ENCODE assay signal across 19 mouse cellular contexts in the genomic region with DNA sequence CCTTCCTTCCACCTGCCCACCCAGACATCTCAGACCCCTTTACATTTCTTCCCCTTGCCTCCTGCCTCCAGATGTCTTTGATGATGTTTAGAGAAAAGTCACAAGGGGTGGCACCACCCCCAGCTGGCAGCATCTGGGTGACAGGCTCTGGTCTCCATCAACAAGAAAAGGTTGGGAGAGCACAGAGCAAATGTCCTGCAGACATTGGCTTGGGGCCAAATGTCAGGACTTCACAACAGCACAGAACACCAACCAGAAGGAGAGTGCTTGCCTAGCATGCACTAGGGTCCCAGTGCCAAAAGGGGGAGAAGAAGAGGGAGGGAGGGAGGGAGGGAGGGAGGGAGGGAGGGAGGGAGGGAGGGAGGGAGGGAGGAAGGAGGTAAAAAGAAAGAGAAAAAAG.
DNase-seq lines count a peak whose midpoint lies in the region; ATAC-seq and TF ChIP-seq lines count a peak whose summit lies in the region.
"Had no signal": no experiment of that assay in that cellular context is flagged by ENCODE, and none has a peak within 500 bp of the region (broad histone marks: within the 10 kb centered on the region; RNA-seq: fewer than 3 reads in every experiment).

No protein-coding gene starts in this region.

- no peaks in the 10 kb centered on the region for H3K27me3 ChIP-seq in heart, embryonic 13.5 days (replicated peaks)
- H3K27me3 ChIP-seq in kidney, adult 2 months (replicated peaks; ENCODE audit: control insufficient read depth, insufficient read depth, low read length) = no peaks in the 10 kb centered on the region
- no peaks in the 10 kb centered on the region for H3K27me3 ChIP-seq in midbrain, postnatal 0 days (ENCODE audit: insufficient read depth, low read length)
- H3K27me3 ChIP-seq in midbrain, embryonic 13.5 days = no peaks in the 10 kb centered on the region
- H3K27me3 ChIP-seq: embryonic facial prominence, embryonic 15.5 days had no signal

- intact Hi-C loops in heart, postnatal 36 days (cut with DNase I) = no loop called here

- H3K4me3 ChIP-seq in heart, embryonic 13.5 days = no peak overlapping the region
- H3K4me3 ChIP-seq in kidney, adult 2 months (ENCODE audit: insufficient read depth, low read depth, low read length) = no peak overlapping the region
- H3K4me3 ChIP-seq in midbrain, postnatal 0 days (ENCODE audit: low read depth, low read length) = no peak overlapping the region
- H3K4me3 ChIP-seq in midbrain, embryonic 13.5 days (replicated peaks) = no peak overlapping the region
- H3K4me3 ChIP-seq: embryonic facial prominence, embryonic 15.5 days; myocyte had no signal

- H3K9ac ChIP-seq in heart, embryonic 13.5 days = no peak overlapping the region
- no peak overlapping the region for H3K9ac ChIP-seq in midbrain, postnatal 0 days (replicated peaks; ENCODE audit: low read length, poor library complexity, severe bottlenecking)
- no peak overlapping the region for H3K9ac ChIP-seq in midbrain, embryonic 13.5 days (replicated peaks)
- H3K9ac ChIP-seq: embryonic facial prominence, embryonic 15.5 days had no signal

- ATAC-seq in heart, embryonic 13.5 days (ENCODE audit: extremely low read depth, insufficient number of reproducible peaks, low FRiP score, low TSS enrichment) = peak; percentile 69; the same call in 1 of the 2 replicates
- no peak for ATAC-seq in midbrain, postnatal 0 days (ENCODE audit: low FRiP score)
- ATAC-seq in midbrain, embryonic 13.5 days = no peak
- ATAC-seq: forebrain, embryonic 16.5 days had no signal

- no peak for TF ChIP-seq CTCF in kidney, adult 2 months (conservative IDR thresholded peaks at IDR 0.05; ENCODE audit: insufficient read depth, insufficient read length, low read depth, low read length)
- TF ChIP-seq CTCF in midbrain, postnatal 0 days (IDR thresholded peaks at IDR 0.05) = no peak

- no peaks in the 10 kb centered on the region for H3K36me3 ChIP-seq in heart, embryonic 13.5 days
- H3K36me3 ChIP-seq in kidney, adult 2 months (ENCODE audit: control insufficient read depth, insufficient read depth, low read length) = no peaks in the 10 kb centered on the region
- no peaks in the 10 kb centered on the region for H3K36me3 ChIP-seq in midbrain, postnatal 0 days (ENCODE audit: insufficient read depth, low read length)
- no peaks in the 10 kb centered on the region for H3K36me3 ChIP-seq in midbrain, embryonic 13.5 days
- H3K36me3 ChIP-seq: embryonic facial prominence, embryonic 15.5 days had no signal

- peaks cover 15% of the 10 kb centered on the region for H3K4me1 ChIP-seq in heart, embryonic 13.5 days
- no peaks in the 10 kb centered on the region for H3K4me1 ChIP-seq in kidney, adult 2 months (ENCODE audit: control insufficient read depth, insufficient read depth, low read length)
- no peaks in the 10 kb centered on the region for H3K4me1 ChIP-seq in midbrain, postnatal 0 days (ENCODE audit: insufficient read depth, low read length)
- no peaks in the 10 kb centered on the region for H3K4me1 ChIP-seq in midbrain, embryonic 13.5 days (replicated peaks)
- H3K4me1 ChIP-seq: embryonic facial prominence, embryonic 15.5 days had no signal

- TF ChIP-seq POLR2A in kidney, adult 2 months (IDR thresholded peaks at IDR 0.05; ENCODE audit: low read depth, low read length) = no peak

- peak overlapping the region; percentile 48 for H3K27ac ChIP-seq in heart, embryonic 13.5 days (replicated peaks)
- no peak overlapping the region for H3K27ac ChIP-seq in kidney, adult 2 months (ENCODE audit: insufficient read depth, low read depth, low read length)
- no peak overlapping the region for H3K27ac ChIP-seq in midbrain, postnatal 0 days (ENCODE audit: low read depth, low read length)
- no peak overlapping the region for H3K27ac ChIP-seq in midbrain, embryonic 13.5 days
- H3K27ac ChIP-seq: embryonic facial prominence, embryonic 15.5 days had no signal

- no peak for DNase-seq in heart, postnatal 36 days
- peak; percentile 19 for DNase-seq in kidney, postnatal 14 days
- DNase-seq in kidney, adult 2 months = no peak
- peak; percentile 10 for DNase-seq in midbrain, postnatal 0 days (ENCODE audit: low spot score)
- DNase-seq in heart, postnatal 4 days = peak; percentile 35
- DNase-seq in embryo, embryonic 10 days (ENCODE audit: low spot score) = no peak
- DNase-seq: adrenal gland, postnatal 10 days; cerebellum, adult 11 months; embryo, embryonic 11 days; gastrocnemius, postnatal 36 days; lung, adult 18-20 months; midbrain, embryonic 14.5 days; thymus, adult 2 months had no signal

- H3K4me2 ChIP-seq in heart, embryonic 13.5 days = no peak overlapping the region
- H3K4me2 ChIP-seq in midbrain, postnatal 0 days (ENCODE audit: low read depth, low read length, poor library complexity, severe bottlenecking) = no peak overlapping the region
- no peak overlapping the region for H3K4me2 ChIP-seq in midbrain, embryonic 13.5 days (replicated peaks)
- H3K4me2 ChIP-seq: embryonic facial prominence, embryonic 15.5 days; liver, embryonic 11.5 days had no signal

- no peaks in the 10 kb centered on the region for H3K9me3 ChIP-seq in heart, embryonic 13.5 days
- H3K9me3 ChIP-seq in midbrain, postnatal 0 days (ENCODE audit: low read length) = no peaks in the 10 kb centered on the region
- no peaks in the 10 kb centered on the region for H3K9me3 ChIP-seq in midbrain, embryonic 13.5 days
- H3K9me3 ChIP-seq: embryonic facial prominence, embryonic 15.5 days had no signal

Comparison
In these comparisons a context has a peak if more than half of its experiments do, and no peak if none do; other contexts are left out.
1. DNase-seq: peak in kidney, postnatal 14 days (single experiment), midbrain, postnatal 0 days (single experiment) and heart, postnatal 4 days (single experiment); none in heart, postnatal 36 days (0 of 2), kidney, adult 2 months (single experiment) and embryo, embryonic 10 days (single experiment).